Mouse (Mus musculus): ENCODE data around the gene Txndc8.

DNA sequence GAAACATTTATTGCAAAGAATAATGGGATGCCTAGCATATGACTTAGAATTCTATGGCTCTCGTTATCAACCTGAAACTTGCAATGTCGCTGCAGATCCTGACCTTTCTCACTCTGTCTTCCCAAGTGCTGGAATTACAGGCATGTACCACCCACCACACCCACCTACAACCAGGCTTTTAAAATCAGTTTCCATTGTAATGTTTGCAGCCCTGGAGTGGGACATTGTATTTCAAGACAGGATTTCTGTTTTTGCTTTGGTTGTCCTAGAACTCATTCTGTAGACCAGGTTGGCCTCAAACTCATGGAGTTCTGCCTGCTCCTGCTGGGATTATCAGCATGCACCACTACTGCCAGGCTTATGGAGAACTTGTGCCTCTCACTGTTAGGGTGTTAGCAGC is 66.0 kb downstream of the Txndc8 start:
- TF ChIP-seq CTCF (IDR thresholded peaks at IDR 0.05; ENCODE audit: insufficient read depth, low read depth, low read length) (no peak), POLR2A (IDR thresholded peaks at IDR 0.05; ENCODE audit: insufficient read depth, low read depth, low read length) (no peak)

Data from olfactory bulb, adult 2 months (tissue).